Mouse (Mus musculus): ENCODE results near the gene Otx2.

GRCm38 (mm10) chr14:48678674-48679073, 5.1 kb upstream of the Otx2 start:
- no peak for TF ChIP-seq CTCF (IDR thresholded peaks at IDR 0.05; ENCODE audit: low read depth)
- no peak for TF ChIP-seq EP300 (IDR thresholded peaks at IDR 0.05; ENCODE audit: low read depth)

Measured in liver, embryonic 14.5 days (tissue).